Mouse (Mus musculus) adrenal gland, adult 18-20 months (tissue): Measurements from ENCODE around the gene Prkar2a. TPM values are rescaled to one million over a fixed set of nuclear protein-coding genes. Genes with fewer than 3 reads are reported as not detected.

ENCODE experiments used
- DNase-seq, 2 experiments: peaks; one replicate each; pipeline ENCODE4 v3.0.0; 2021 to 2022; ENCODE audit warnings: low spot score in 2 of 2
- total RNA-seq, 2 experiments: library from RNA; stranded (reverse); gene quantifications; 1 replicate in 1 of 2; 2 replicates in 1 of 2; pipeline ENCODE4 v1.2.3; 2021

Prkar2a gene
- total RNA-seq, 2 experiments from 2014 or later = 33.1 to 43.5 TPM

DNA sequence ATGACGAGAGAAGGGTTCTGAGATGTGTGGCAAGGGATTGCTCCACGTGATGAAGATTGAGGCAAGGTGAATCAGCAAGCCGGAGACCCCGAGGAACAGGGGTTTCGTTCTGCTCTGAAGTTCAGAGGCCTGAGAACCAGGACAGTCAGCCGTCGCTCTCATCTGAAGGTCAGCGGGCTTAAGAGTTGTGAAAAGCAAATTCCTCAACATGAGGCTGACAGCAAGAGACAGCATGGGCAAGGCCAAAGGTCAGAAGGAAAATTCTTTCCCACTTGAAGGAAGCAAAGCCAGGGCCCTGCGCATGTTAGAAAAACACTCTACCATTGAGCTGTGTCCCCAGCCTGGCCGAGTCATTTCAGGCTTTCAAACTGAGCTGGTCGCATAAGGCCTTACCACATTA is 61.5 kb downstream of the Prkar2a start:
- no peak for DNase-seq

DNA sequence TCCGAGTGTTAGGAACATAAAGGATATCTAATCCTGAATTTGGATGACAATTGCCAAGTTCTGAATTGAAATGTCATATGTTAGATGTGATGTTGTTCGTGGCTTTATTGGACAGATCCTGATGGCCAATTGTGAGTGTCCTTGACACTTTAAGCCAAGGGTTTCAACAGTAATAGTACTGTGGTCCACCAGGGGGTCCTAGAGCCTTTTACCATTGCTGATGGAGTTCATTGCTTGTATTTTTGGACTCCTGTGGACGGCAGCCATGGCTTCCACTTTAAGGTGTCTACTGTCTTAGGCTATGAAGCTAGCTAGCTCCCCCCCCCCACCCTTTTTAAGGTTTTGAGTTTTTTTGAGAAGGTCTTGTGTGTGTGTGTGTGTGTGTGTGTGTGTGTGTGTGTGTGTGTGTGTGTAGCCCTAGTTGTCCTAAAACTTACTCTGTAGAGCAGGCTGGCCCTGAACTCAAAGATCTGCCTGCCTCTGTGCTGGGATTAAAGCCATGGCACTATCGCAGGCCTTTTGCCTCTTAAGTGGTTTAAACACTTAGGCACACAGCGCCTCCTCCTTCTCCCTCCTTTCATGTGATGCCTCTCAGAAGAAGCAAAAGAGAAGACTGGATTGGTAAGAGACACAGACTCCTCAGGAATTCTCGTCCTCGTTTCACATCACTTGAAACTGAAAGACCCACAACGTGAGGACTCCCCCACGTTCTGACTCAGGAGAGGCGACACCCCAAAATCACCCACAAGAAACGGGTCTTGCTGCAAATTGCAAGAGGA is 63.2 kb downstream of the Prkar2a start:
- no peak for DNase-seq

- DNase-seq = peak; percentile 48 to 68
These were observed 64.2 kb downstream of the Prkar2a start for GRCm38 (mm10) chr9:108753326-108753725.

GRCm38 (mm10) chr9:108753976-108754375 is 64.9 kb downstream of the Prkar2a start:
- no peak for DNase-seq

GRCm38 (mm10) chr9:108754423-108754822 is 65.3 kb downstream of the Prkar2a start:
- DNase-seq = no peak

GRCm38 (mm10) chr9:108757406-108757805 is 68.3 kb downstream of the Prkar2a start:
- no peak for DNase-seq

DNA sequence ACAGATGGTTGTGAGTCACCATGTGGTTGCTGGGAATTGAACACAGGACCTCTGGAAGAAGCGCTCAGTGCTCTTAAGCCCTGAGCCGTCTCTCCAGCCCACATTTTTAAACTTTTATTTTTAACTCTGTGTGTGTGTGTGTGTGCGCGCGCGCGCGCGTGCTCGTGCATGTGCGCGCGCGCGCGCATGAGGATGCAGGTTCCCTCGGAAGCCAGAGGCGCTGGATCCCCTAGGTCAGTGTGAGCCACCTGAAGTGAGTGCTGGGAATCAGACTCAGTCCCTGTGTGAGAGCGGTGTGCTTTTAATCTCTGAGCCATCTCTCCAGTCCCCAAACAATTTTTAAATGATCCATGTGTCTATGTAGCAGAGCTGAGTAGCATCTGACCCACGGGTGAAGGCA is 70.0 kb downstream of the Prkar2a start:
- DNase-seq = no peak

DNA sequence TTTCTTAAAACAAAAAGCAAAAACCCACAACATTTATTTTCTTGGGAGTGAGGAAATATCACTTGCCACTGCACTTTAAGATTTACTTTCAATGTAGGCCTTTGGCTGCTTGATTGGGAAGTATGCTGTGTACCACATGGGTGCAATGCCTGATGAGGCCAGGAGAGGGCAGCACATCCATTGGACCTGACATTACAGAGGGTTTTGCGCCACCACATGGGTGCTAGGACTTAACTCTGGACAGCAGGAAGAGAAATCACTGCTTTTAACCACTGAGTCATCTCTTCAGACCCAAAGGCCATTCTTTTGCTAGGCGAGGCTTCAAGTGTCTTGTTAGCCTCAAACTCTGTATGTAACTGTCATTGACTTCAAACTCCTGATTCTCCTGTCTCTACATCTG is 70.7 kb downstream of the Prkar2a start:
- peak; percentile 37 to 58 for DNase-seq

- DNase-seq = no peak
These were observed 72.4 kb downstream of the Prkar2a start for GRCm38 (mm10) chr9:108761561-108761960.

GRCm38 (mm10) chr9:108764971-108765370 is 75.9 kb downstream of the Prkar2a start:
- DNase-seq = no peak

GRCm38 (mm10) chr9:108776614-108777013 is 87.5 kb downstream of the Prkar2a start:
- no peak for DNase-seq

- no peak for DNase-seq
These were observed 88.2 kb downstream of the Prkar2a start for GRCm38 (mm10) chr9:108777276-108777675.

- DNase-seq = no peak
These were observed 91.8 kb downstream of the Prkar2a start for GRCm38 (mm10) chr9:108780959-108781358.

DNA sequence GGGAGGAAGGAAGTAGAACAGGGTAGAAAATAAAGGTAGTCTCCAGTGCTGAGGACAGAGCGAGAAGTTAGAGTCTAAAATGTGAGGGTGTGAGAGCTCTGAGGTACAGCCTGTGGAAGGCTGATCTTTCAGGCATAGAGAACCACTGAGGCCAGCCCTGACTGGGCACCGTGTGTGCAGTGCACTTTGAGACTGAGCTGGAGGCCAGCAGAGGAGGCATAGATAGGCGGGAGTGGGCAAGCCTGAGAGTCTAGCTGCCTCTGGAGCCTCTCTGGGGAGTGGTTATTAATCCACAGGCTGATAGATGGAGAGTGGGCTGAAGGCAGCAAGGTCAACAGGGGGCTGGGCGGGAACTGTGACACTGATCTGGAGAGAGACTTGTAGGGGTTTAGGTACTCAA is 92.8 kb downstream of the Prkar2a start:
- no peak for DNase-seq

GRCm38 (mm10) chr9:108782836-108783547 is 93.9 kb downstream of the Prkar2a start:
- DNase-seq = no peak

- DNase-seq = peak; percentile 94
These were observed 94.7 kb downstream of the Prkar2a start, which contains the start of gene Ip6k2 for GRCm38 (mm10) chr9:108783548-108784463. Gene Ip6k2, plus strand, starts transcription at chr9:108783796.

- DNase-seq = no peak
These were observed 96.3 kb downstream of the Prkar2a start for GRCm38 (mm10) chr9:108785416-108785815.

GRCm38 (mm10) chr9:108786494-108786893 is 97.4 kb downstream of the Prkar2a start:
- DNase-seq = no peak

- no peak for DNase-seq
These were observed 98.0 kb downstream of the Prkar2a start for GRCm38 (mm10) chr9:108787080-108787479.

- DNase-seq = no peak
These were observed 99.6 kb downstream of the Prkar2a start for GRCm38 (mm10) chr9:108788713-108789112.

- no peak for DNase-seq
These were observed 103.2 kb downstream of the Prkar2a start for GRCm38 (mm10) chr9:108792307-108792706.
